ENCODE assay signal across 14 mouse cellular contexts in the genomic region with DNA sequence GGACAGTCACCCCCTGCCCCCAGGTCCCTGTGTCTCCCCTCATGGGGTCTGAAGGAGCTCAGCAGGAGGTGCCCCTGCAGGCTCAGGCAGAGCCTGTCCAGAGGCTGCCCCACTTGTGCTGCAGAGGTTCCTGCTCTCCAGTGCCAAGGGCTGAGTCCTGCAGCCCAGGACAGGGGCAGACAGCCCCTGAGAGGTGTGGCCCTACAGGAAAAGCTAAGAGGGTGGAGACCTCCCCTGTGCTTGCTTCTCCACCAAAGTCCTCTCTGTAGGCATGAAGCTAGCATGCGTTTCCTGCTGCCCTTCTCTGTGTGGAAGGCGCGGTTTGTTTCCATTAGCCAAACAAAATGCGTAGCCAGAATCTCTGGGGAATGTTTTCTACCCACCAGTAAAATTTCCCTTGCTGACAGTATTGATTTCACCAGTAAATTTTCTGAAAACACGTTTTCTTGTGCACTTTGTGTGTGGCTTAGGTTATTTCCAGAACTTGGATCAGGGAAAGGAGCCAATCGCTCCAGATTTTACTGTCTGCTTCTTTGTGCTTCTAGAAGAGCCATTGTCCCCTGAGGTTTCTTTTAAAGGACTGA. TPM values are rescaled to one million over a fixed set of nuclear protein-coding genes. Genes with fewer than 3 reads are reported as not detected.
DNase-seq lines count a peak whose midpoint lies in the region; ATAC-seq lines count a peak whose summit lies in the region.
"Not testable (repeated sequence)": the region's sequence is repeated elsewhere in the genome, so short reads cannot be mapped to it uniquely, and the experiment has no call there.
"Had no signal": no experiment of that assay in that cellular context is flagged by ENCODE, and none has a peak within 500 bp of the region (broad histone marks: within the 10 kb centered on the region; RNA-seq: fewer than 3 reads in every experiment).

No protein-coding gene starts in this region.

- not testable (repeated sequence) for H3K4me3 ChIP-seq in heart, embryonic 15.5 days; intestine, embryonic 14.5 days (ENCODE audit: low read depth, low read length); liver, embryonic 15.5 days (replicated peaks)

- not testable (repeated sequence) for H3K9me3 ChIP-seq in heart, embryonic 15.5 days (replicated peaks); intestine, embryonic 14.5 days (ENCODE audit: control insufficient read depth, low read length); liver, embryonic 15.5 days (replicated peaks)

- H3K4me1 ChIP-seq in heart, embryonic 15.5 days (replicated peaks); intestine, embryonic 14.5 days (replicated peaks; ENCODE audit: control insufficient read depth, insufficient read depth, low read length): not testable (repeated sequence)
- H3K4me1 ChIP-seq in liver, embryonic 15.5 days (replicated peaks): peaks cover 28% of the 10 kb centered on the region

- peak; percentile 76 for ATAC-seq in heart, embryonic 15.5 days (replicated peaks; ENCODE audit: insufficient number of reproducible peaks, insufficient read depth, low FRiP score, low read depth)
- 0 out of 2 replicates have a peak, but pooled peaks have one; percentile 43 for ATAC-seq in intestine, embryonic 14.5 days (replicated peaks; ENCODE audit: low FRiP score, low TSS enrichment, low read depth)
- not testable (repeated sequence) for ATAC-seq in liver, embryonic 15.5 days (ENCODE audit: insufficient read depth)
- ATAC-seq in megakaryocyte progenitor cell, adult 5-6 weeks (replicated peaks; ENCODE audit: poor library complexity): peak; percentile 59

- not testable (repeated sequence) for H3K27me3 ChIP-seq in heart, embryonic 15.5 days; intestine, embryonic 14.5 days (replicated peaks; ENCODE audit: control insufficient read depth, insufficient read depth, low read length)
- H3K27me3 ChIP-seq in liver, embryonic 15.5 days: peaks cover 12% of the 10 kb centered on the region

- peak; percentile 3 for DNase-seq in NIH3T3 (ENCODE audit: low read depth)
- DNase-seq in fibroblast of lung, adult 2 months (ENCODE audit: low read depth): peak; percentile 26
- not testable (repeated sequence) for DNase-seq in intestine, embryonic 14.5 days (ENCODE audit: low spot score)
- DNase-seq in kidney, postnatal 14 days: peak; percentile 35

- not testable (repeated sequence) for H3K27ac ChIP-seq in heart, embryonic 15.5 days; intestine, embryonic 14.5 days (ENCODE audit: low read depth); liver, embryonic 15.5 days (replicated peaks)

- WGBS in heart, embryonic 15.5 days: 27% methylated on average over 6 of the region's 6 CpGs
- WGBS in intestine, embryonic 14.5 days: 26% methylated on average over 6 of the region's 6 CpGs
- 14% methylated on average over 6 of the region's 6 CpGs for WGBS in liver, embryonic 15.5 days (ENCODE audit: insufficient replicate concordance)

- H3K9ac ChIP-seq in heart, embryonic 15.5 days; intestine, embryonic 14.5 days (ENCODE audit: low read length): not testable (repeated sequence)
- H3K9ac ChIP-seq in liver, embryonic 15.5 days: 0 out of 2 replicates have a peak overlapping the region, but pooled peaks have one; percentile 15

- H3K36me3 ChIP-seq in heart, embryonic 15.5 days; intestine, embryonic 14.5 days (ENCODE audit: control insufficient read depth, insufficient read depth, low read length); liver, embryonic 15.5 days (replicated peaks): not testable (repeated sequence)

- H3K4me2 ChIP-seq in heart, embryonic 15.5 days; intestine, embryonic 14.5 days (ENCODE audit: low read length): not testable (repeated sequence)
- peak overlapping the region; percentile 13; the same call in 1 of the 2 replicates for H3K4me2 ChIP-seq in liver, embryonic 15.5 days

RNA-seq across cellular contexts. Expression of a gene that starts 6.9 kb away (rescaled TPM):
- not detected in 2 replicates for polyA plus RNA-seq in heart, embryonic 15.5 days (2015; fragmentation: Nextera tagmentation; extraction: Ambion mirVana)
- polyA plus RNA-seq in intestine, embryonic 14.5 days (2014; fragmentation: Nextera tagmentation; extraction: Ambion mirVana): not detected in 2 replicates
- 0.02 TPM in 1 of 2 replicates, not detected in the other for polyA plus RNA-seq in liver, embryonic 15.5 days (2015; fragmentation: Nextera tagmentation; extraction: Ambion mirVana)
- not detected in 2 replicates for total RNA-seq in megakaryocyte progenitor cell, adult 5-6 weeks (2015)
- not detected in 2 replicates for total RNA-seq in megakaryocyte progenitor cell, adult 5-6 weeks (2017)
- total RNA-seq: left cerebral cortex, postnatal 4 days had no signal
- polyA plus RNA-seq: cerebellum, adult 2 months; forebrain, embryonic 11.5 days; heart, embryonic 10.5 days; intestine, postnatal 0 days had no signal

RNA-seq across cellular contexts. Expression of a gene that starts 8.8 kb away (rescaled TPM):
- polyA plus RNA-seq in heart, embryonic 15.5 days (2015; fragmentation: Nextera tagmentation; extraction: Ambion mirVana): 0.03 TPM in 2 replicates
- 0.07 TPM in 1 of 2 replicates, not detected in the other for polyA plus RNA-seq in intestine, embryonic 14.5 days (2014; fragmentation: Nextera tagmentation; extraction: Ambion mirVana)
- not detected in 2 replicates for polyA plus RNA-seq in liver, embryonic 15.5 days (2015; fragmentation: Nextera tagmentation; extraction: Ambion mirVana)
- not detected in 2 replicates for total RNA-seq in megakaryocyte progenitor cell, adult 5-6 weeks (2015)
- not detected in 2 replicates for total RNA-seq in megakaryocyte progenitor cell, adult 5-6 weeks (2017)
- polyA plus RNA-seq: forebrain, embryonic 11.5 days; intestine, postnatal 0 days; thymus, postnatal 0 days had no signal

RNA-seq across cellular contexts. Expression of a gene that starts 12.6 kb away (rescaled TPM):
- polyA plus RNA-seq in heart, embryonic 15.5 days (2015; fragmentation: Nextera tagmentation; extraction: Ambion mirVana): not detected in 2 replicates
- polyA plus RNA-seq in intestine, embryonic 14.5 days (2014; fragmentation: Nextera tagmentation; extraction: Ambion mirVana): not detected in 2 replicates
- polyA plus RNA-seq in liver, embryonic 15.5 days (2015; fragmentation: Nextera tagmentation; extraction: Ambion mirVana): not detected in 2 replicates
- total RNA-seq in megakaryocyte progenitor cell, adult 5-6 weeks (2015): not detected in 2 replicates
- total RNA-seq in megakaryocyte progenitor cell, adult 5-6 weeks (2017): not detected in 2 replicates
- total RNA-seq: layer of hippocampus, postnatal 14 days had no signal
- polyA plus RNA-seq: forebrain, embryonic 11.5 days; heart, embryonic 10.5 days; intestine, postnatal 0 days; thymus, postnatal 0 days had no signal

RNA-seq across cellular contexts. Expression of a gene that starts 25.0 kb away (rescaled TPM):
- polyA plus RNA-seq in heart, embryonic 15.5 days (2015; fragmentation: Nextera tagmentation; extraction: Ambion mirVana): not detected in 2 replicates
- not detected in 2 replicates for polyA plus RNA-seq in intestine, embryonic 14.5 days (2014; fragmentation: Nextera tagmentation; extraction: Ambion mirVana)
- polyA plus RNA-seq in liver, embryonic 15.5 days (2015; fragmentation: Nextera tagmentation; extraction: Ambion mirVana): not detected in 2 replicates
- total RNA-seq in megakaryocyte progenitor cell, adult 5-6 weeks (2015): 0.05 TPM in 1 of 2 replicates, not detected in the other
- not detected in 2 replicates for total RNA-seq in megakaryocyte progenitor cell, adult 5-6 weeks (2017)
- total RNA-seq: layer of hippocampus, postnatal 14 days; left cerebral cortex, postnatal 4 days had no signal
- polyA plus RNA-seq: cerebellum, adult 2 months; forebrain, embryonic 11.5 days; heart, embryonic 10.5 days; intestine, postnatal 0 days; thymus, postnatal 0 days had no signal

RNA-seq across cellular contexts. Expression of a gene that starts 27.6 kb away (rescaled TPM):
- polyA plus RNA-seq in heart, embryonic 15.5 days (2015; fragmentation: Nextera tagmentation; extraction: Ambion mirVana): 0.04 TPM in 1 of 2 replicates, not detected in the other
- not detected in 2 replicates for polyA plus RNA-seq in intestine, embryonic 14.5 days (2014; fragmentation: Nextera tagmentation; extraction: Ambion mirVana)
- polyA plus RNA-seq in liver, embryonic 15.5 days (2015; fragmentation: Nextera tagmentation; extraction: Ambion mirVana): not detected in 2 replicates
- 0.10 TPM in 1 of 2 replicates, not detected in the other for total RNA-seq in megakaryocyte progenitor cell, adult 5-6 weeks (2015)
- not detected in 2 replicates for total RNA-seq in megakaryocyte progenitor cell, adult 5-6 weeks (2017)
- polyA plus RNA-seq: heart, embryonic 10.5 days; intestine, postnatal 0 days; thymus, postnatal 0 days had no signal
